Mouse (Mus musculus) MEL (cell line): ENCODE results near the gene Cemip. TPM values are rescaled to one million over a fixed set of nuclear protein-coding genes. Genes with fewer than 3 reads are reported as not detected.

Experiments
- DNase-seq: peaks from one replicate; pipeline ENCODE4 v3.0.0; 2011; ENCODE audit warnings: low read depth, low spot score
- H3K27ac ChIP-seq: 2 replicates; pipeline ENCODE4 v1.5.1; 2012; ENCODE audit warnings: low read depth, mild to moderate bottlenecking, control low read depth, low read length, moderate library complexity; ENCODE audit not compliant: control insufficient read depth
- H3K27me3 ChIP-seq, 2 experiments: fragments of 150-350 bp in 1 of 2; sonication (generic) in 1 of 2; 2 replicates each; pipeline ENCODE4 v1.6.1; 2012; ENCODE audit warnings: low read length in 2 of 2, mild to moderate bottlenecking in 2 of 2, improper control_type of control experiment in 1 of 2, moderate library complexity in 1 of 2; ENCODE audit not compliant: insufficient read depth in 2 of 2, control insufficient read depth in 1 of 2
- H3K36me3 ChIP-seq, 2 experiments: 2 replicates each; pipeline ENCODE4 v1.6.1; 2012 to 2014; ENCODE audit warnings: low read length in 2 of 2, improper control_type of control experiment in 1 of 2, inconsistent platforms in 1 of 2, mild to moderate bottlenecking in 1 of 2; ENCODE audit not compliant: insufficient read depth in 2 of 2, control insufficient read depth in 1 of 2
- H3K4me1 ChIP-seq, 2 experiments: fragments of 150-350 bp in 1 of 2; sonication (generic) in 1 of 2; 2 replicates each; pipeline ENCODE4 v1.6.1; 2012; ENCODE audit warnings: low read length in 2 of 2, improper control_type of control experiment in 1 of 2, mild to moderate bottlenecking in 1 of 2; ENCODE audit not compliant: insufficient read depth in 2 of 2, control insufficient read depth in 1 of 2
- H3K4me3 ChIP-seq, 2 experiments: fragments of 150-350 bp in 1 of 2; sonication (generic) in 1 of 2; 2 replicates each; pipeline ENCODE4 v1.5.1; 2012; ENCODE audit warnings: low read depth in 2 of 2, low read length in 2 of 2, mild to moderate bottlenecking in 2 of 2, moderate library complexity in 2 of 2, control low read depth in 1 of 2, improper control_type of control experiment in 1 of 2; ENCODE audit not compliant: control insufficient read depth in 1 of 2, insufficient read depth in 1 of 2
- H3K79me2 ChIP-seq: 2 replicates; pipeline ENCODE4 v1.6.1; 2012; ENCODE audit warnings: mild to moderate bottlenecking, low read length, moderate library complexity; ENCODE audit not compliant: control insufficient read depth, poor library complexity, insufficient read depth
- H3K9ac ChIP-seq: 2 replicates; pipeline ENCODE4 v1.6.1; 2012; ENCODE audit warnings: low read depth, mild to moderate bottlenecking, control low read depth, low read length, moderate library complexity; ENCODE audit not compliant: control insufficient read depth, poor library complexity, severe bottlenecking
- H3K9me3 ChIP-seq: fragments of 150-350 bp; sonication (generic); replicated peaks from 2 replicates; pipeline ENCODE4 v1.6.1; 2012; ENCODE audit warnings: mild to moderate bottlenecking, low read length, improper control_type of control experiment, moderate library complexity; ENCODE audit not compliant: insufficient read depth
- BHLHE40 ChIP-seq: IDR thresholded peaks from 2 replicates; pipeline ENCODE4 v1.6.1; 2012; ENCODE audit warnings: low read depth, mild to moderate bottlenecking, inconsistent platforms, low read length, improper control_type of control experiment, borderline replicate concordance
- CHD2 ChIP-seq: IDR thresholded peaks from 2 replicates; pipeline ENCODE4 v1.6.1; 2011; ENCODE audit warnings: low read length, improper control_type of control experiment
- CTCF ChIP-seq, 3 experiments: IDR thresholded peaks in 2 of 3; conservative IDR thresholded peaks in 1 of 3; 2 replicates each; pipeline ENCODE4 v1.5.1; 2011 to 2012; ENCODE audit warnings: low read length in 3 of 3, low read depth in 2 of 3, mild to moderate bottlenecking in 2 of 3, improper control_type of control experiment in 1 of 3, inconsistent platforms in 1 of 3, mixed read lengths in 1 of 3, moderate library complexity in 1 of 3; ENCODE audit not compliant: control insufficient read depth in 1 of 3, insufficient read depth in 1 of 3, poor library complexity in 1 of 3, severe bottlenecking in 1 of 3
- EP300 ChIP-seq, 2 experiments: IDR thresholded peaks; 2 replicates each; pipeline ENCODE4 v1.6.1; 2011; ENCODE audit warnings: improper control_type of control experiment in 2 of 2, low read length in 2 of 2, low read depth in 1 of 2, mild to moderate bottlenecking in 1 of 2
- ETS1 ChIP-seq: IDR thresholded peaks from 2 replicates; pipeline ENCODE4 v1.6.1; 2012; ENCODE audit warnings: low read depth, mild to moderate bottlenecking, inconsistent platforms, low read length, improper control_type of control experiment, moderate library complexity
- GABPA ChIP-seq: IDR thresholded peaks from 2 replicates; pipeline ENCODE4 v1.6.1; 2012; ENCODE audit warnings: low read depth, mild to moderate bottlenecking, inconsistent platforms, low read length, improper control_type of control experiment, moderate library complexity
- HCFC1 ChIP-seq: IDR thresholded peaks from 2 replicates; pipeline ENCODE4 v1.6.1; 2012; ENCODE audit warnings: low read depth, mild to moderate bottlenecking, inconsistent platforms, low read length, improper control_type of control experiment, moderate library complexity
- JUND ChIP-seq: IDR thresholded peaks from 2 replicates; pipeline ENCODE4 v1.6.1; 2011; ENCODE audit warnings: low read depth, mild to moderate bottlenecking, improper control_type of control experiment, low read length
- KAT2A ChIP-seq: conservative IDR thresholded peaks from 2 replicates; pipeline ENCODE4 v1.6.1; 2012; ENCODE audit warnings: low read depth, low read length, improper control_type of control experiment, inconsistent platforms
- MAX ChIP-seq: IDR thresholded peaks from 2 replicates; pipeline ENCODE4 v1.6.1; 2011; ENCODE audit warnings: low read length, improper control_type of control experiment
- MEF2A ChIP-seq: IDR thresholded peaks from 2 replicates; pipeline ENCODE4 v1.6.1; 2014; ENCODE audit warnings: low read depth, mild to moderate bottlenecking, inconsistent platforms, low read length, improper control_type of control experiment; ENCODE audit not compliant: poor library complexity, insufficient replicate concordance, severe bottlenecking; ENCODE audit errors: extremely low read depth
- MYB ChIP-seq: IDR thresholded peaks from 2 replicates; pipeline ENCODE4 v1.6.1; 2011; ENCODE audit warnings: mild to moderate bottlenecking, low read depth, low read length, improper control_type of control experiment
- MYC ChIP-seq: IDR thresholded peaks from 2 replicates; pipeline ENCODE4 v1.6.1; 2011; ENCODE audit warnings: low read depth, mild to moderate bottlenecking, low read length, improper control_type of control experiment, moderate library complexity
- POLR2A ChIP-seq, 2 experiments: IDR thresholded peaks; 2 replicates each; pipeline ENCODE4 v1.6.1; 2011 to 2012; ENCODE audit warnings: low read length in 2 of 2, mild to moderate bottlenecking in 2 of 2, control low read depth in 1 of 2, improper control_type of control experiment in 1 of 2, low read depth in 1 of 2, moderate library complexity in 1 of 2; ENCODE audit not compliant: control insufficient read depth in 1 of 2, insufficient read depth in 1 of 2, poor library complexity in 1 of 2
- POLR2AphosphoS2 ChIP-seq: IDR thresholded peaks from 2 replicates; pipeline ENCODE4 v1.6.1; 2011; ENCODE audit warnings: low read length, improper control_type of control experiment
- POLR2AphosphoS5 ChIP-seq: IDR thresholded peaks from 2 replicates; pipeline ENCODE4 v1.6.1; 2012; ENCODE audit warnings: low read depth, borderline replicate concordance, mild to moderate bottlenecking, inconsistent platforms, low read length, moderate library complexity, mixed read lengths
- RAD21 ChIP-seq: IDR thresholded peaks from 2 replicates; pipeline ENCODE4 v1.6.1; 2011; ENCODE audit warnings: mild to moderate bottlenecking, low read depth, low read length, improper control_type of control experiment
- RCOR1 ChIP-seq: IDR thresholded peaks from 2 replicates; pipeline ENCODE4 v1.6.1; 2012; ENCODE audit warnings: low read depth, mild to moderate bottlenecking, inconsistent platforms, low read length, improper control_type of control experiment
- SIN3A ChIP-seq: IDR thresholded peaks from 2 replicates; pipeline ENCODE4 v1.6.1; 2012; ENCODE audit warnings: low read length, improper control_type of control experiment, inconsistent platforms
- SMC3 ChIP-seq: IDR thresholded peaks from 2 replicates; pipeline ENCODE4 v1.6.1; 2011; ENCODE audit warnings: low read depth, low read length, improper control_type of control experiment
- TAL1 ChIP-seq: IDR thresholded peaks from 2 replicates; pipeline ENCODE4 v1.6.1; 2012; ENCODE audit warnings: mild to moderate bottlenecking, inconsistent platforms, low read length, moderate library complexity, mixed read lengths
- TBP ChIP-seq: IDR thresholded peaks from 2 replicates; pipeline ENCODE4 v1.8.0; 2011; ENCODE audit warnings: low read depth, low read length, improper control_type of control experiment
- TCF12 ChIP-seq: IDR thresholded peaks from 2 replicates; pipeline ENCODE4 v1.6.1; 2014; ENCODE audit warnings: low read depth, mild to moderate bottlenecking, inconsistent platforms, low read length, improper control_type of control experiment, moderate library complexity
- UBTF ChIP-seq: IDR thresholded peaks from 2 replicates; pipeline ENCODE4 v1.6.1; 2012; ENCODE audit warnings: low read depth, mild to moderate bottlenecking, inconsistent platforms, low read length, improper control_type of control experiment, moderate library complexity, borderline replicate concordance; ENCODE audit not compliant: insufficient read depth
- USF1 ChIP-seq: IDR thresholded peaks from 2 replicates; pipeline ENCODE4 v1.6.1; 2014; ENCODE audit warnings: low read depth, mild to moderate bottlenecking, inconsistent platforms, low read length, improper control_type of control experiment, moderate library complexity
- USF2 ChIP-seq, 2 experiments: IDR thresholded peaks; 2 replicates each; pipeline ENCODE4 v1.6.1; 2011 to 2012; ENCODE audit warnings: improper control_type of control experiment in 2 of 2, low read length in 2 of 2, borderline replicate concordance in 1 of 2, inconsistent platforms in 1 of 2, low read depth in 1 of 2, mild to moderate bottlenecking in 1 of 2; ENCODE audit not compliant: insufficient read depth in 1 of 2
- ZC3H11A ChIP-seq: IDR thresholded peaks from 2 replicates; pipeline ENCODE4 v1.6.1; 2012; ENCODE audit warnings: low read depth, mild to moderate bottlenecking, inconsistent platforms, low read length, improper control_type of control experiment
- ZMIZ1 ChIP-seq: IDR thresholded peaks from 2 replicates; pipeline ENCODE4 v1.6.1; 2012; ENCODE audit warnings: low read depth, mild to moderate bottlenecking, inconsistent platforms, low read length, improper control_type of control experiment, moderate library complexity
- polyA plus RNA-seq, 2 experiments: library from polyadenylated mRNA; stranded (reverse) in 1 of 2; unstranded in 1 of 2; fragments of >175 nt in 1 of 2; fragments of >200 nt in 1 of 2; gene quantifications; 2 replicates each; pipeline versions ENCODE4 v1.2.1 to v1.2.4; 2012; ENCODE audit warnings: low replicate concordance in 2 of 2, low read depth in 1 of 2; ENCODE audit not compliant: insufficient read length in 2 of 2, insufficient read depth in 1 of 2, missing spikeins in 1 of 2
- total RNA-seq: library from RNA; depleted of rRNA; stranded (reverse); fragments of 300-350 nt; gene quantifications from 2 replicates; pipeline ENCODE4 v1.2.3, GENCODE M21; 2012

Cemip gene
- total and polyA plus RNA-seq, 3 experiments = not detected

DNA sequence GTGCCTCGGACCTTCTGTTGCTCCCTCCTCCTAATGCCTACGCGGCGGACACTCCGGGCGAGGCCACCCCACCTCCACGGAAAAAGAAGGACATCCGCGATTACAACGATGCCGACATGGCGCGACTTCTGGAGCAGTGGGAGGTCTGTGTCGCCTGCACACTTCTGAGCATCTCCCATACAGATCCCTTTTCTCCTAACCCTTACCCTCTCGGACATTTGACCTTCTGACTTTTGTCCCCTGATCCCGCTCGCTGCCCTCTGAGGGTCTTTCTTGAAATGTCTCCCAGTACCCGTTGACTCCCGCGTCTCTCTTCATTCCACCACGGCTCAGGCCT, 194.0 kb downstream of the Cemip start:
- H3K27me3 ChIP-seq = no peaks in the 10 kb centered on the region
- H3K9ac ChIP-seq = peak overlapping the region; percentile 75
- no peaks in the 10 kb centered on the region for H3K9me3 ChIP-seq
- peaks cover 28% of the 10 kb centered on the region for H3K79me2 ChIP-seq
- H3K36me3 ChIP-seq = peaks cover under 1 to 36% of the 10 kb centered on the region in 2 experiments
- TF ChIP-seq POLR2AphosphoS5 = 0 out of 2 replicates have a peak, but pooled peaks have one; percentile 41
- TF ChIP-seq TCF12 = no peak
- TF ChIP-seq SIN3A = 0 out of 2 replicates have a peak, but pooled peaks have one; percentile 38
- TF ChIP-seq POLR2A (IDR thresholded peaks at IDR 0.05; ENCODE audit: control insufficient read depth in 1 of 2, insufficient read depth in 1 of 2, low read depth in 1 of 2, low read length in 2 of 2, poor library complexity in 1 of 2) = peak in 1 of 2 experiments; percentile 92; a peak in 2 of 4 replicates
- peaks cover 24 to 26% of the 10 kb centered on the region in 2 experiments for H3K4me1 ChIP-seq
- H3K4me3 ChIP-seq = peak overlapping the region; percentile 78 to 94
- DNase-seq = no peak
- peak overlapping the region; percentile 59 for H3K27ac ChIP-seq

DNA sequence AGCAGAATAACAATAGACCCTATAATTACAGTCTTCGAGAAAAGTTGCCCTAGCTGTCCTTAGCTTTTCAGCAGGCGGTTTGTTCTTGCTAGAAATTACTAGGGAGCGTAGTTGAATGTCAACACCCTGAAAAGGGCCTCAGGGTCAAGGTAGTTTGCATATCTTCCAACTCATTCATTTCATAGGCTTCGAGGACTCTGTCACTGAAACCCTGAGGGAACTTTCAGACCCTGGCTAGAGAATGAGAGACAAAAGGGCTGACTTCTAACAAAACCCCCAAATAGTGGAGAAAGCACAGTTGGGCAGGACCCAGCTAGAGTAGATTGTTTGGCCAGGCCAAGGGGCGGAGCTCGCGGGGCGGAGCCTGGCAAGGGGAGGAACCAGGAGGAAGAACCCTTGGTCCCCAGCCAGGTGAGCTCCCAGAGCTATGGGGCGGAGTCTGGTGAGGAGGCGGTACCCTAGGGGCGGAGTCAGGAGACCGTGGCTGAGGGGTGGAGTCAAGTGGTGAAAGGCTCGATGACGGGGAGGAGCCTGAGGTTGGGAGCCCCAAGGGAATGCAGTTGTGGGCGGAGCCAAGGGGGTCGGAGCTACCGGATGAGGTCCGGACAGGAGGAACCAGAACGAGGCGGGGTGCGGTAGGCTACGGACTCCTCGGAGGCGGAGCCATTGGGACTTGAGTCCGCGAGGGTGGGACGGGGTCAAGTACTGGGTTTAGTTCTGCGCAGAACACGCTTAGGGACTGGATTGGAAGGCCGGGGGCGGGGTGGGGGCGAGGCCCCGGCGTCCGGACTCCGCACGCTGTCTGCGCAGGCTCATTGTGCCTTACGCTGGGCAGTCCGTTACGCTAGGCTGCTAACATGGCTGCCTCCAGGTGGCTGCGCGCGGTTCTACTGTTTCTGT, 194.6 kb downstream of the Cemip start:
- H3K27ac ChIP-seq = peak overlapping the region; percentile 86
- peaks cover 28% of the 10 kb centered on the region for H3K79me2 ChIP-seq
- peak; percentile 99 for DNase-seq
- peaks cover 20 to 25% of the 10 kb centered on the region in 2 experiments for H3K4me1 ChIP-seq
- H3K27me3 ChIP-seq = no peaks in the 10 kb centered on the region
- H3K36me3 ChIP-seq = peaks cover 0 to 32% of the 10 kb centered on the region in 2 experiments; a peak in 3 of 4 replicates
- no peaks in the 10 kb centered on the region for H3K9me3 ChIP-seq
- peak overlapping the region; percentile 75 for H3K9ac ChIP-seq
- H3K4me3 ChIP-seq = peak overlapping the region; percentile 78 to 94
- TF ChIP-seq ZC3H11A = no peak
- no peak for TF ChIP-seq POLR2AphosphoS5
- no peak for TF ChIP-seq JUND
- TF ChIP-seq TCF12 = 0 out of 2 replicates have a peak, but pooled peaks have one; percentile 17
- peak; percentile 45; the same call in 1 of the 2 replicates for TF ChIP-seq ZMIZ1
- peak; percentile 75 for TF ChIP-seq HCFC1
- no peak for TF ChIP-seq MEF2A
- no peak for TF ChIP-seq CTCF (IDR thresholded peaks at IDR 0.05 in 2 of 3, conservative IDR thresholded peaks at IDR 0.05 in 1 of 3; ENCODE audit: control insufficient read depth in 1 of 3, insufficient read depth in 1 of 3, low read depth in 2 of 3, low read length in 3 of 3, poor library complexity in 1 of 3, severe bottlenecking in 1 of 3)
- TF ChIP-seq USF1 = no peak
- TF ChIP-seq USF2 (IDR thresholded peaks at IDR 0.05; ENCODE audit: borderline replicate concordance in 1 of 2, insufficient read depth in 1 of 2, low read depth in 1 of 2, low read length in 2 of 2) = no peak
- TF ChIP-seq GABPA = no peak
- no peak for TF ChIP-seq BHLHE40
- peak; percentile 26; the same call in 1 of the 2 replicates for TF ChIP-seq MYB
- peak in 1 of 2 experiments; percentile 90; a peak in 2 of 4 replicates for TF ChIP-seq POLR2A (IDR thresholded peaks at IDR 0.05; ENCODE audit: control insufficient read depth in 1 of 2, insufficient read depth in 1 of 2, low read depth in 1 of 2, low read length in 2 of 2, poor library complexity in 1 of 2)
- TF ChIP-seq UBTF = no peak
- TF ChIP-seq RCOR1 = no peak
- TF ChIP-seq TBP = peak; percentile 62; the same call in 1 of the 2 replicates
- TF ChIP-seq EP300 (IDR thresholded peaks at IDR 0.05; ENCODE audit: low read depth in 1 of 2, low read length in 2 of 2) = no peak
- peak; percentile 62; the same call in 1 of the 2 replicates for TF ChIP-seq POLR2AphosphoS2
- 0 out of 2 replicates have a peak, but pooled peaks have one; percentile 3 for TF ChIP-seq ETS1
- TF ChIP-seq SMC3 = no peak
- TF ChIP-seq MAX = no peak
- no peak for TF ChIP-seq CHD2
- TF ChIP-seq MYC = 0 out of 2 replicates have a peak, but pooled peaks have one; percentile 28
- TF ChIP-seq RAD21 = no peak
- no peak for TF ChIP-seq KAT2A
- TF ChIP-seq TAL1 = no peak
